Mouse (Mus musculus): ENCODE measurements around the gene Dyrk1b.
"Not testable (repeated sequence)": the region's sequence is repeated elsewhere in the genome, so short reads cannot be mapped to it uniquely, and the experiment has no call there.

The Dyrk1b gene

DNA sequence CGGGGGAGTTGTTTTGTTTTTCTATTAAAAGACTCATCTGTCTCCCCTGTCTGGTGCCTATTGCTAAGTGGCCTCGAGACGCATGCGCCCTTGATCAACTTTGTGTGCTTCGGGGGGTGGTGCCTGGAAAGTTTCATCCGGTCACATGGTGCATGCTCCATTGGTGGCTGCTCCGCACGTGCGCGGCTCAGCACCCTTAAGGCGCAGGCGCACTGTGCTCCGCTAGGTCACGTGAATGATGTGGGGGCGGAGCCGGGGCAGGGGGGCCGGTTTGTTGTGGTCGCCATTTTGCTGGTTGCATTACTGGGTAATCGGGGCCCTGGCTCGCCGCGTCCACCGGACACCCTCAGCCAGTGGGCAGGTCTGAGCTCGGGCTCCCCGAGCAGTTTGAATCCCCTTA is at the start of gene Dyrk1b:
TSS of gene Dyrk1b (plus strand) at position 242 of the 400 bp plus-strand sequence.
- peak; percentile 97 for DNase-seq (ENCODE audit: low read depth)

DNA sequence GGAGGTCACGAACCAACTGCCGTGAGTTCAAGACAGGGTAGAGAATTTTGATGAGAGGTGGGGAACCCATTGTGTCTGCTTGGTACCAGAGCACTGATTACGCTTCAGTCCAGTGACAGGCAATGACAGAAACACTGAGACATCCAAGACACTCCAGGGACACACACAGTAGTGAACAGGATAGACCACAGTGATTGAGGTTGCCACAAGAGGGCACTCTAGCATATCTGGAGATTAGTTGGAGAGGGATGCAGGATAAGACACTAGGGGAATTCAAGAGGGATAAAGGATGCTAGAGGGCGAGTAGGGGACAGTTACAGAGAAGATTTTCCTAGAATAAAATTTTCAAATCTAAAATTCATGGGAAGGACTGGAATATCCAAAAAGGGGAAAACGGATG is 41.7 kb upstream of the Dyrk1b start:
- DNase-seq (ENCODE audit: low read depth), result peak; percentile 12

DNA sequence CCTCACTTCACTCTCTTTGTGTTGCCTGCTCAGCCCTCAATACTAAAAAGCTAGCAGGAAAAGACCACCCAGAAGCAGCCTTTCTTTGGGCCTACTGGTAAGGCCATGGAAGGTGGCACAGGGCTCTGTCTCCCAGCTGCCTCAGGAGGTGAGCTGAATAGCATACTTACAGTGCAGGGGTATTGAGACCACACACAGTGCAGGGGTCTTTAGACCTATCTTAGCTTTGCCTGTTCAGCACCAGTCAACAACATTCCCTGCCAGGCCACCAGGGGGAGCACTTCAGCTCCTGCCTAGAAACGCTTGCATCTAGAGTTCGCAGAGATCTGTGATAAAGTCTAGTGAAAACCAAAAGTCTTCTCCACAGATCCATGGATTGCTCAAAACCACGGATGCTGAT is 31.0 kb upstream of the Dyrk1b start:
- DNase-seq (ENCODE audit: low read depth), result peak; percentile 55

DNA sequence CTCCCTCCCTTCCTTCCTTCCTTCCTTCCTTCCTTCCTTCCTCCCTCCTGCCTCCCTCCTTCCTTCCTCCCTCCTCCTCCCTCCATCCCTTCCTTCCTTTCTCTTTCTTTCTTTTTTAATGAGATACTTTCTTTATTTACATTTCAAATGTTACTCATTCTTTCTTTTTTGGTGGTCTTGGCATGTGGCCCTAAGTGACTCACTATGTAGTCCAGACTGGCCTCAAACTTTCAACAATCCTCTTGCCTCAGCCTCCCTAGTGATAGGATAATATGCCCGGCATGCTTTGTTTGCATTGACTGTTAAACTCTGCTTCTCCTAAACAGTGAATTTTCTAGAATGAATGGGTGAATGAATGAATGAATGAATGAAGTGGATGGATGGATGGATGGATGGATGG is 29.4 kb upstream of the Dyrk1b start:
- no peak for DNase-seq (ENCODE audit: low read depth)

DNA sequence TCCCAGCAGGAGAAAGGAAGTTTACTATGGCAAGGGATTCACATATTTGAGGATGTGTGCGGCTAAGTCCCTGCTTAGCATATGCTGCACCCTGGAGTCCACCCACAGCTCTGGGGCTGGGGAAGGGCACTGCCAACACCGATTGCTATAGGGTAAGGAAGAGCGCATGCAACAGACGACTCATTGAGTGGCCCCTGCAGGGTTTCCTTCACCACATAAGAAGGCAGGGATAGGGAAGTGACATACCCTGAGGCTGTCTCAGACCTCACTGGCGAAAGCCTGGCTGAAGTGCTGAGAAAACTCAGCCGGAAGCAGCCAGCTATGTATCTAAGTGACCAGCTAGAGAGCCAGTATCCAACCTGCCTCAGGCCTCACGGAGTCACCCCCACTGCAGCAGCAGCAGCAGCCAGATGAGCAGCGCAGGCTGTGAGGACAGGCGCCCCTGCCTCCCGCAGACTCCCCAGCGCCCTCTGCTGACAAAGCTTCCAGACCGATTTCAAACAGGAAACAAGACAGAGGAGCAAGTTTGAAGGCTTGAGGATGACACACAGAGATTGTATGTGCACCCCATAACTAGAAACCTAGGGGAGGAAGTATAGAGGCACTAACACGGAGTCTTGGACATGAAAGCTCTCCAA is 27.6 kb upstream of the Dyrk1b start:
- DNase-seq (ENCODE audit: low read depth), result no peak

DNA sequence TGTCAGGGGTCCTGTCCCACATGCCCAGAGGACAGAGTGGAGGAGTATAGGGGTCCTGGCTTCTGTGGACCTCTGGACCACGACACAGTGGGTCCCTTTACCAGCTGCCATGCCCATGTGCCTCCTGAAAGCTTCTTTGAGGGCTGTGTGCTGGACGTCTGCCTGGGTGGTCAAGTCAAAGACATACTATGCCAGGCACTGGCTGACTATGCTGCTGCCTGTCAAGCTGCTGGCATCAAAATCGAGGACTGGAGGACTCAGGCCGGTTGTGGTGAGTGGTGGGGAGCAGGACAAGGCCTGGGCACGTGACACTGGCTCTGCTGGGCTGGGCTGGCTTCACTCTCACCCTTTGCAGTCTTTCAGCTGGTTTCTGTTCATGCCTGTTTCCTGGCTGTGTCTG is 25.7 kb upstream of the Dyrk1b start:
- DNase-seq (ENCODE audit: low read depth), result not testable (repeated sequence)

DNA sequence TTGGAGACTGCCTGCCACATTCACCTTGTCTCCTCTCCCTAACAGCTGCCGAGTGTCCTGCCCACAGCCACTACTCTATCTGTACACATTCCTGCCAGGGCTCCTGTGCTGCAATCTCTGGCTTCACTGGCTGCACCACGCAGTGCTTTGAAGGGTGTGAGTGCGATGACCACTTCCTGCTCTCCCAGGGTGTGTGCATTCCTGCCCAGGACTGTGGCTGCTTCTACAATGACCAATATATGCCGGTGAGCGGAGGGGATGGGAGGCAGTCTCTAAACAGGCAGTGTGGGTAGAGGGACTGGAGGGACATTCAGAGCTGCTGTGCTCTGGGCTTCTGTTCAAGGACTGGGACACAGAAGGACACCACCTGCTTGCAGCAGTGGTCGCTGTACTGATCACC is 20.0 kb upstream of the Dyrk1b start:
- DNase-seq (ENCODE audit: low read depth), result no peak

DNA sequence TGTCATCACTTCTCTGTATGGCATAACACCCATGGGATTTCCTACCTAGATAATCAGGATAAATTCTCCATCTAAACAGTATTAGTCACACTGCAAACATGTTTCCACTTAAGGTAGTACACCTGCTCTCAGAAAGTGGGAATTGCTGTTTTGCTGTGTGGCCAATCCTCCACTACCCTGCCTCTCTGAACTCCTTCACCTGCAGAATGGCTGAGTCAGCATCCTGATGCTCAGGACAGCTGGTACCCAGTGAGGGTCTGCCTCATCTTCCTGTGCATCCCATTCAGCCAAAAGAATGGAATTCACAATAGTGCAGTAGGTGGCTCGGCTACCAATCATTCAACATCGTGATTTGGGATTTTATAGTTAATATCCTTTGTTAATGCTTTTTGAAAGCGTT is 19.4 kb upstream of the Dyrk1b start:
- DNase-seq (ENCODE audit: low read depth), result no peak

DNA sequence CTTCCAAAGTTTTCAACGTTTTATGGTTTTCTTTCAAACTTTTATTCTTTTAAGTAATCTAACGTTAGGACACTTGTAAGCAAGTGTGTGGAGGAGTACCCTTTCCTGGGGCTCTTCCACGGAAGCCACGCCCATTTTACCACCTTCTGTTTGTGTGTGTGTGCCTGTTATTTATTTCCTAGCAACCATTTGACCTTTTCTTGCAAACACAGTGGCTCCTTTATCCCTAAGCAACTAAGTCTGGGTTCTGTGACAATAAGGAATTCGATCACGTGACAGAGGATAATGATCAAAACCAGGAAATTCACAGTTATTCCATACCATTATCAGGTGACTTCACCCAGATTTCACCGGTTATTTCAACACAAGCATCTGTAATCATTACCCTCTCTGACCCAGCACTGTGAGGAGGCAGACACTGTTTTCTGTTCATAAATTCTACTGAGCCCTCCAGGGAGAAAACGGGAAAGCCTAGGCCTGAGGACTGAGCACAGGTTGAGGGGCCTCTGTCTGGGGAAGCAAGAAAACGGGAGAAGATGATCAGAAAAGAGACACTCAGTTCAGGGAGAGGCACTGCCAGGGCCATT is 18.0 kb upstream of the Dyrk1b start:
- no peak for DNase-seq (ENCODE audit: low read depth)

DNA sequence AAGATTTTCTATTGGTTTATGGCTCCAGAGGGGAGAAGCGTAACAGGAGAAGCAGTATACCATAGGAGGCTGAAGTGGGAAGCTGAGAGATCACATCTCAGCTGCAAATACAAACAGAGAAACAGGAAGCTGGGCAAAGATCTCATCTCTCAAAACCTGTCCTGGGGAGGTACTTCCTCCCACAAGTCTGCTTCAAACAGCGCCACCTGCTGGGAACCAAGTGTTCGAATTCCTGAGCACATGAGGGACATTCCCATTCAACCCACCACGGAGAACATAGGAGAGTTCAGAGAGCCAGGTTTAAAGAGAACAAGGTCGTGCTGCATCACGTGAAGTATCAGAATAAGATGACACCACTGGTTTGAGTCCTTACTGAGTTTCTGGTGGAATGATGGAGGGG is 13.9 kb upstream of the Dyrk1b start:
- DNase-seq (ENCODE audit: low read depth), result no peak

DNA sequence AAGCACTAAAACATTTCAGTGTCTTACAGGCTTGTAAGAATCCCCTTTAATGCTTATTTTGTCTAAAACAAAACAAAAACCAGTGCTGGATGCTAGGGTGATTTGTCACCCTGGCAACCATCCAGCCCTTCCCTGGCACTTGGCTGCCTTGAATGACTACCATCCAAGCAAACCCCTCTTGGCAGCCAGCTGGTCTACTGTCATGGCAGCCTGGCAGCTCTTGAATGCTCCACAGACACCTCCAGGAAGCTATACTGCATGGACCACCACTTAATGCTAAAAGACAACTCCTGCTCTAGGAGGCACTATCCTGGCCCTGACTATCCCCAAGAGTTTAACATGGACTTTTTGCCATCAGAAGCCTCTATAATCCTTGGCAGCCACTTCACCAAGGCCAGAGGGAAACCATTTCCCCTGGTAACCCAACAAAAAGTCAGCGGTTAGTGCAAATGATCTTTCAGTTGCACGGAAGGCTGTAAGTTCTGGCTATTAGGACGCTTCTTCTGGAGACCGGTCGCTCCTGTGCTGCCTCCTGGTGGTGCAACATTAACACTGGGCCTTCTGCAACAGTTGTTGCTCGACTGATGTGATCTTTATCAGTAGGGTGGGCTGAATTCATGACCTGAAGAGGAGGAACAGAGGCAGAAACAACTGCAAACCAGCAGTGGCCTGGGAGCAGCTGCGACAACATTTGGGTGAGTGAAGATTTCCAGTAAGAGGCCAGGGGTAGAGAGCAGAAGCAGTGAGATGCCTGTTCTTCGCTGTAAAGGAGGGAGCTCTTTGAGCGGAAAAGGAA is 10.8 kb upstream of the Dyrk1b start:
- DNase-seq (ENCODE audit: low read depth), result peak; percentile 65

DNA sequence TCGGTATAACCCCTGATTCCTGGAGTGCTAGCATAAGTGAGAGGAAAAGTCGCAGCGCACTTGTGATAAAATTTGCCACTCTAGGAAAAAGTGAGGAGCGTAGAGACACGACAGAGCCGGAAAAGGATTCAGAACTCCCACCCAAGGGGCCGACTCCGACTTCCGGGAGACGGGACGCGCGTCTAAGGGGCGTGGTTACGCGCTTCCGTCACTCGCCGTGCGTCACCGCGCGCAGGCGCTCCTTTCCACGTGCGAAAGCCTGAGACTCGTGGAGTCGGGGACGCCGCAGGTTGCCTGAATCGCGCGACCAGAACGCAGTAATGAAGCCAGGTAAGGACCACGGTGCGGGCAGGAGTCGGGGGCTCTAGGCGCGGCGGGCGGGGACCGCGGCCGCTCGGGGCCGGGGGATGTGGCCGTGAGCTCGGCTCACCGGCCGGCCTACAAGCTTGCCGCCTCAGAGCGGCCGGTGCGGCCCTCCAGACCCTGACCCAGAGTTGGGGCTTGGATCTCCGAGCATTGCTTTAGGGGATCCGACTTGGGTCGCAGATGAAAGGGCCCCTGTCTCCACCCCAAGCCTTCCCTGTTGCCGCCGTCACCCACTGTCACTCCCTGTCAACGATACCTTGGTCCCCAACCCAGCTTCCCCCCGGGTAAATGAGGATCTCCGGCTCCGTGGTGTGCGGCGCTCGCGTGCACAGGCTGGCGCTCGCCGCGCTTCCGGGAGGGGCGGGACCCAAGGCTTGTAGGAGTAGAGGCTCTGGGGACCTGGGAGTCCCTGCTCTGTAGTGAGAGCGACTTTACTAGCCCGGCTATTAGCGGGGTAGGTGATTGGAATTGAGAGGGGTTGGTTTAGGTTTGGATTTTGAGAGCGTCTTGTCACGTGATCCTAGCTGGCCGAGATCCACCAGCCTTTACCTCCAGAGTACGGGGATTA is 9.5 kb upstream of the Dyrk1b start, which contains the start of gene Fbl:
TSS of gene Fbl (plus strand) at position 222 of the 934 bp plus-strand sequence.
- DNase-seq (ENCODE audit: low read depth), result peak; percentile 86

DNA sequence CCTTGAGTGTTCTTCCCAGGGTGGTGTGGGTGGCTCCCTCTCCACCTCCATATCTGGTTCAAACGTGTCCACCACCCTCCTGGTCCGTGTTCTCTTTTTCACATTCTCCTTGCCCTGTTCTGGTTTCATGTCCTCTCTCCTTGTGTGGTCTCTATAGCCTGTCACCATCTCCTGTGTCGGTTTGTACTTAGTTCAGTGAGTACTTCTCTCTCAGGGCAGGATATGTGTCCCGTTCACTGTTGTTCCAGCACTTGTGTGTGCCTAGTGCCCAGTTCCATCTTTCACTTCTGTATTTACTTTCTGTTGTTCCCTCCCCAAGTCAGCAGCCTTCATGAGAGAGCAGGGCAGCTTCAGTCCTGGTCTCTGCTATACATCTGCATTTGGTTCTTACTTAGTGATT is 3.9 kb upstream of the Dyrk1b start:
- no peak for DNase-seq (ENCODE audit: low read depth)

DNA sequence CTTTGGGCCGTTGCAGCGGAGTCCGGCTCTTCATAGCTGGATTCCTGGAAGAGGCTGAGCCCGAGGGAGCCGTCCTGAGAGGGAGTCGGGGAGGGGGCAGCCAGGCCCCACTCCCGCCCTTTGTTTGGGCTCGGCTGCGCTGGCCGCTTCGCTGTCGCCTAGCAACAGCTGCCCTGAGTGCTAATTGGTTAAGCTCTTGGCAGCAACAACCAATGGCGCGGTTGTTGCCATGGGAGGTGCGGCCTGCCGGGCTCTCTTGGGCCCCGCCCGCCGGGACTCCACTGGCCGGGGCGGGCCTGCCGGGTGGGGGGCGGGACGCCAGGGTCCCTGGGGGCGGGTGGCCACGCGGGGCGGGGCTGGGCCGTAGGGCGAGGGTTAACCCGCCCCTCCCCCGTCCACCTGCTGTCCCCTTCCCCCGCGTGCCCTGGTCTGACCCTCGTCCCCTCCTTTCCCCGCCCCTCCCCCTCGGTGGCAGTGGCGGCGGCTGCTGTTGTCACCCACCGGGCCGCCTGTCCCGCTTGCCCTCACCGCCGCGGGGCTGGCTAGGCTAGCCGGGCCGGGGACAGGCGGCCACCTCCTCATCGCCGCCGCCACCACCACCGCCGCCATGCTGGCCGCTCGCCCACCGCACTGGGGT is 590 bp downstream of the Dyrk1b start:
- DNase-seq (ENCODE audit: low read depth), result peak; percentile 89

DNA sequence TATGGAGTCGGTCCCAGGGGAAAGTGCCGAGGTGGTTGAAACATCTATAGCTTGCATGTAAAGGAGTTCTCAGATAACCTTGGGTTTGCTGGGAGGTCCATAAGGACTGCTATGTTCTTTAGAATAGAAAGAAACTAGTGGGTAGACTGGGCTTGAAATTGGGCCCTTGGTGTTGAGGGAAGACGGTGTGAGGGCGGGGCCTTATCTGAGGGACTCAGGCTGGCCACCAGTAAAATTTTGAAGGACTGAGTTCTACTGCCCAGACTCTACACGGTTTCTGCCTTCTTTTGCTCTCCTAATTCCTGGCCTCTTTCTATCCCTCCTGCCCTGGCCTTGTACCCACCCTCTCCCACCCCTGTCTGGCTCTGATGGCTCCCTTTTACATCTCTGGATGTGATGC is 1.6 kb downstream of the Dyrk1b start:
- no peak for DNase-seq (ENCODE audit: low read depth)

DNA sequence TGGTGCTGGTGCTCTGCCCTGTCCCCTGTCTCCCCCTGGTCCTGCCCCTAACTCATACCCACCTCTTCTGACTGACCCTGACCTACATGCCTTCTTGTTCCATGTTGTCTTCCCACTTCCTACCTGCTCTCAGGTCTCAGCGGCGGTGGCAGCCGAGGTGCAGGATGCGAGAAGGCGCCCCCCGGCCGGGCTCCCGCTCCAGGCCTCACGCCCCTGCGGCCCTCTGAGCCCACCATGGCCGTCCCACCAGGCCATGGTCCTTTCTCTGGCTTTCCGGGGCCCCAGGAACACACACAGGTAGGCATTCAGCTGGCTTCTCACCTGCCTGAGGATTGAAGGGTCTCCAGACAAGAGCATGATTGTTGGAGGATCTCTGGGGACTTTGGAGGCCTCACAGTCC is 2.1 kb downstream of the Dyrk1b start:
- no peak for DNase-seq (ENCODE audit: low read depth)

DNA sequence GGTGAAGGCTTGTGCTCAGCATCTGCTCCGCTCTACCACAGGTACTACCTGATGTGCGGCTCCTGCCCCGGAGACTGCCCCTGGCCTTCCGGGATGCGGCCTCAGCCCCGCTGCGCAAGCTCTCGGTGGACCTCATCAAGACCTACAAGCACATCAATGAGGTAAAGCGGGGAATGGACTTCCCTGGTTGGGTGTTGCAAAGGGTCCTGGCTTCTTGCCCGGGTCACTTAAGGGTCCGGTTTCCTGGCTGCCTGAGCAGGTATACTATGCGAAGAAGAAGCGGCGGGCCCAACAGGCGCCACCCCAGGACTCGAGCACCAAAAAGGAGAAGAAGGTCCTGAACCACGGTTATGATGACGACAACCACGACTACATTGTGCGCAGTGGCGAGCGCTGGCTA is 3.1 kb downstream of the Dyrk1b start:
- no peak for DNase-seq (ENCODE audit: low read depth)

DNA sequence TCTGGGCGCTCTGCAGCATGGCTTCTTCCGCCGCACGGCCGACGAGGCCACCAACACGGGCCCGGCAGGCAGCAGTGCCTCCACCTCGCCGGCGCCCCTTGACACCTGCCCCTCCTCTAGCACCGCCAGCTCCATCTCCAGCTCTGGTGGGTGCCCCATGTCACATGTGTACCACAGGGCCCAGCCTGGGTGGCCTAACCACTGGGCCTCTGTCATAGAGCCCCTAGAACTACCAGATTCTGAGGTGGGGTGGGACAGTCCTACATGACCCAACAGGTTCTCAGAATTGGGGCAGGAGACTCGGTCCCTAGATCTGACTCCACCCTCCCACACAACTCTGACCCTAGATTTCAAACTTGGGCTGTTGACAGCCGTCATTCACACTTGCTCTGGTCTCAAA is 6.6 kb downstream of the Dyrk1b start:
- DNase-seq (ENCODE audit: low read depth), result no peak

DNA sequence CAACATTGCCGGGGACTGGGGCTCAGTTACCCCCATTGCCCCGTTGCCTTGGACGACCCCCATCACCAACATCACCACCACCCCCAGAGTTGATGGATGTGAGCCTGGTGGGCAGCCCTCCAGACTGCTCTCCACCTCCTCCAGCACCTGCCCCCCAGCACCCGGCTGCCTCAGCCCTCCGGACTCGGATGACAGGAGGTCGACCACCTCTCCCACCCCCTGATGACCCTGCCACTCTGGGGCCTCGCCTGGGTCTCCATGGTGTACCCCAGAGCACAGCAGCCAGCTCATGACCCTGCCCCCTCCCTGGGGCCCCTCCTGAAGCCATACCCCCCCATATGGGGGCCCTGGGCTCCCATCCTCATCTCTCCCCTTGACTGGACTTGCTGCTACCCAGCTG is 7.4 kb downstream of the Dyrk1b start:
- no peak for DNase-seq (ENCODE audit: low read depth)

DNA sequence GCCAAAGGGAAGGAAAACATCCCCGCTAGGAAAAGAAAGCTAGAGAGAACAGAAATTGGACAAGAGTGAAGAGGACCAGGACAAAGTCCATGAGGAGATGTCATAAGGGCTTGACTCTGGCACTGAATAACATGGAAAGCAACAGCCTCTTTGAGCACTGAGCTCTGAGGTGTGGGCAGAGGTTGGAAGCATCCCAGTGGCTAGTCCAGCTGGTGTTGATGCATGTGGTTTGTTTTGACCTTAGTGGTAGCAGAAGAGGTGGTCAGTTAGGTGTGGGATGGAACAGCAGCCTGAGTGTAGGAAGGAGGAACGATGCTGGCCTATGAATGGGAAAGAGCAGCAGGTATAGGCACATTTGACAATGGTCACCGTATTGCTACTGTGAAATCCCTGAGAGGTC is 12.2 kb downstream of the Dyrk1b start:
- no peak for DNase-seq (ENCODE audit: low read depth)

DNA sequence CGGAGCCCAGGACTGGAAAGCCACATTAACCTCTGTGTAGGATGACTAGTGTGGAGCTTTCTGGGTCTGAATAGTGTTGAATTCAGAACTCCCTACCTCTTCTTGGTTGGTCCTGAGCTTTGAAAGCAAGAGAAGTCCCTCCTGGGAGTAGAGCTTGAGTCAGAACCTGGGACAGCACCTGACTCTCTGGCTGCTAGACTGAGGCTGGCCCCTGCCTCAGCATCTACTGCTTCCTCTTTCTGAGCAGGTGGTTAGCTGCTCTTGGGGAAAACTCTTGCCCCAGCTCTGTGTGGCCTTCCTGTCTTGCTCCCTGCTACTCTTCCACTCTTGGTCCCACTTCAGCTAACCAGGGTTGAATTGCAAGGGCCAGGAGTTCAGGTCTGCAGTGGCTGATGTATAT is 12.6 kb downstream of the Dyrk1b start:
- no peak for DNase-seq (ENCODE audit: low read depth)
